Mouse (Mus musculus) cortical plate, adult 2 months (tissue): ENCODE results near the gene Id2.

Experiments used
- CTCF ChIP-seq: fragments of 200-500 bp; IDR thresholded peaks from 2 replicates; pipeline ENCODE4 v1.5.1; 2011; ENCODE audit warnings: mild to moderate bottlenecking, control low read depth, low read length; ENCODE audit not compliant: insufficient read depth; ENCODE audit errors: extremely low read depth
- POLR2A ChIP-seq: fragments of 200-500 bp; IDR thresholded peaks from 2 replicates; pipeline ENCODE4 v1.6.1; 2011; ENCODE audit warnings: mild to moderate bottlenecking, low read length, control low read depth; ENCODE audit not compliant: insufficient read depth; ENCODE audit errors: extremely low read depth

DNA sequence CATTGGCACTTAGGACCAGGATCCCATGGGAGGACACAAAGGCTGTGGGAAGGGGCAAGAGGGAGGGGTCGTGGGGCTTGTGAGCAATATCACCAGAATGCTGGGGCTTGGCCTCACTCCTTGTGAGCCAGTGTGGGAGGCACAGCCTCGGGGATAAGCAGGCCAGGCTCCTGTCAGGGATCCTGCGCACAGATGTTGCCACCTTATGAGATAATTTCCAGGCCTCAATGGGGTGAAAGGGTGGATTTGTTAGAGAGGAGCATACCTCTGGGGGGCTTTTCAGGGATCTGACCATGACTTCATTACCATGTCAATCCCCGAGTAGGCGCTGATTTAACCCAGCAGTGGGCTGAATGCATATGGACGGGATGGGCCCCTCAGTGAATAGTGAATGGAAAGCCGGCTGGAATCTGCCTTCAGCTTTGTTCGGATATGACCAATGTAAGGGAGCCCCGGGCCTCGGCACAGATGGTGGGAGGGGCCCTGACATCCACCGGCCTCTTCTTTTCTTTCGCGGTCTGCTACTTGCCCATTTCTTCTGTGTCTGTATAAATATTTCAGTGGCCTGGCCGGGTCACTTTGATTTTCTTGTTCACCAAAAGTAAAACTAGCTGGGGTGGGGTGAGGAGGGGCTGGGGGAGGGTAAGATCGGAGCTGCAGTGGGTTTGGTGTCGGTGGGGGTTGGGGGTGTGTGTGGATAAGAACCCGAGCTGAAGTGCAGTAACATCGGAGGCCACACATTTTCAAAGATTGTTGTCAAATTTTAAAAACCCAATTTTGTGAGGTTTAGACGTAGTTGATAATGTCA is 27.7 kb upstream of the Id2 start:
- TF ChIP-seq CTCF: no peak
- no peak for TF ChIP-seq POLR2A
